Mouse (Mus musculus): ENCODE results near the gene Tmsb15b2. TPM values are rescaled to one million over a fixed set of nuclear protein-coding genes. Genes with fewer than 3 reads are reported as not detected.
"Not testable (repeated sequence)": the region's sequence is repeated elsewhere in the genome, so short reads cannot be mapped to it uniquely, and the experiment has no call there.

Tmsb15b2 gene
- 12.9 and 16.1 TPM in 2 replicates for polyA plus RNA-seq (2015; fragmentation: Nextera tagmentation; extraction: Ambion mirVana)

GRCm38 (mm10) chrX:136975397-136975796 lies at the start of gene Tmsb15b2:
Tmsb15b2 (minus strand) TSS chrX:136975497.
- not testable (repeated sequence) for H3K27ac ChIP-seq (ENCODE audit: low read depth); H3K27me3 ChIP-seq (ENCODE audit: insufficient read depth, low read length); DNase-seq; ATAC-seq; H3K9me3 ChIP-seq (ENCODE audit: low read length); H3K36me3 ChIP-seq (replicated peaks; ENCODE audit: insufficient read depth, low read length); H3K4me1 ChIP-seq (ENCODE audit: insufficient read depth); H3K9ac ChIP-seq (replicated peaks)
- peak within 1 kb of the TSS; percentile 36 for H3K4me3 ChIP-seq (ENCODE audit: low read depth, low read length)
- peak within 1 kb of the TSS; percentile 63 for H3K4me2 ChIP-seq (ENCODE audit: low read depth, low read length)
- 74% methylated on average over 6 of the region's 6 CpGs for WGBS (ENCODE audit: insufficient replicate concordance)

GRCm38 (mm10) chrX:137019310-137019709 lies 44.0 kb upstream of the Tmsb15b2 start:
- H3K36me3 ChIP-seq (replicated peaks; ENCODE audit: insufficient read depth, low read length): no peaks in the 10 kb centered on the region
- WGBS (ENCODE audit: insufficient replicate concordance): 10% methylated on average over 1 of the region's 1 CpGs
- DNase-seq (peak; percentile 56), ATAC-seq (no peak)
- TF ChIP-seq CTCF (IDR thresholded peaks at IDR 0.05; ENCODE audit: low read depth): peak; percentile 74
- TF ChIP-seq EP300 (IDR thresholded peaks at IDR 0.05; ENCODE audit: low read depth): no peak
- H3K4me2 ChIP-seq (ENCODE audit: low read depth, low read length): no peak overlapping the region
- H3K27me3 ChIP-seq (ENCODE audit: insufficient read depth, low read length): no peaks in the 10 kb centered on the region
- no peak overlapping the region for H3K4me3 ChIP-seq (ENCODE audit: low read depth, low read length)
- H3K9me3 ChIP-seq (ENCODE audit: low read length): no peaks in the 10 kb centered on the region
- H3K27ac ChIP-seq (ENCODE audit: low read depth): no peak overlapping the region
- no peaks in the 10 kb centered on the region for H3K4me1 ChIP-seq (ENCODE audit: insufficient read depth)
- H3K9ac ChIP-seq (replicated peaks): no peak overlapping the region

- DNase-seq (no peak), ATAC-seq (no peak)
- Histone ChIP-seq H3K4me3 (ENCODE audit: low read depth, low read length) (no peak overlapping the region), H3K9me3 (ENCODE audit: low read length) (no peaks in the 10 kb centered on the region), H3K27ac (ENCODE audit: low read depth) (no peak overlapping the region), H3K9ac (replicated peaks) (no peak overlapping the region), H3K4me2 (ENCODE audit: low read depth, low read length) (no peak overlapping the region), H3K4me1 (ENCODE audit: insufficient read depth) (no peaks in the 10 kb centered on the region), H3K36me3 (replicated peaks; ENCODE audit: insufficient read depth, low read length) (no peaks in the 10 kb centered on the region), H3K27me3 (ENCODE audit: insufficient read depth, low read length) (no peaks in the 10 kb centered on the region)
- 52% methylated on average over 1 of the region's 1 CpGs for WGBS (ENCODE audit: insufficient replicate concordance)
- TF ChIP-seq CTCF (IDR thresholded peaks at IDR 0.05; ENCODE audit: low read depth): no peak
- no peak for TF ChIP-seq EP300 (IDR thresholded peaks at IDR 0.05; ENCODE audit: low read depth)
Observed at GRCm38 (mm10) chrX:137017668-137018067, 42.4 kb upstream of the Tmsb15b2 start.

- ATAC-seq (no peak), DNase-seq (peak; percentile 34)
- no peaks in the 10 kb centered on the region for H3K36me3 ChIP-seq (replicated peaks; ENCODE audit: insufficient read depth, low read length)
- no peak overlapping the region for H3K4me2 ChIP-seq (ENCODE audit: low read depth, low read length)
- H3K27me3 ChIP-seq (ENCODE audit: insufficient read depth, low read length): no peaks in the 10 kb centered on the region
- no peak overlapping the region for H3K9ac ChIP-seq (replicated peaks)
- H3K4me1 ChIP-seq (ENCODE audit: insufficient read depth): no peaks in the 10 kb centered on the region
- WGBS (ENCODE audit: insufficient replicate concordance): 49% methylated on average over 6 of the region's 6 CpGs
- no peaks in the 10 kb centered on the region for H3K9me3 ChIP-seq (ENCODE audit: low read length)
- H3K27ac ChIP-seq (ENCODE audit: low read depth): no peak overlapping the region
- no peak overlapping the region for H3K4me3 ChIP-seq (ENCODE audit: low read depth, low read length)
- TF ChIP-seq CTCF (IDR thresholded peaks at IDR 0.05; ENCODE audit: low read depth): peak; percentile 67
- no peak for TF ChIP-seq EP300 (IDR thresholded peaks at IDR 0.05; ENCODE audit: low read depth)
Observed at GRCm38 (mm10) chrX:137015099-137015709, 39.9 kb upstream of the Tmsb15b2 start.

GRCm38 (mm10) chrX:136996256-136996655 lies 21.0 kb upstream of the Tmsb15b2 start:
- H3K9me3 ChIP-seq (ENCODE audit: low read length): no peaks in the 10 kb centered on the region
- H3K36me3 ChIP-seq (replicated peaks; ENCODE audit: insufficient read depth, low read length): no peaks in the 10 kb centered on the region
- no peak overlapping the region for H3K4me2 ChIP-seq (ENCODE audit: low read depth, low read length)
- DNase-seq: no peak
- H3K27ac ChIP-seq (ENCODE audit: low read depth): no peak overlapping the region
- H3K9ac ChIP-seq (replicated peaks): no peak overlapping the region
- TF ChIP-seq EP300 (IDR thresholded peaks at IDR 0.05; ENCODE audit: low read depth) (no peak), CTCF (IDR thresholded peaks at IDR 0.05; ENCODE audit: low read depth) (no peak)
- H3K4me3 ChIP-seq (ENCODE audit: low read depth, low read length): no peak overlapping the region
- 58% methylated on average over 2 of the region's 2 CpGs for WGBS (ENCODE audit: insufficient replicate concordance)
- no peaks in the 10 kb centered on the region for H3K4me1 ChIP-seq (ENCODE audit: insufficient read depth)
- no peak for ATAC-seq
- H3K27me3 ChIP-seq (ENCODE audit: insufficient read depth, low read length): peaks cover 17% of the 10 kb centered on the region

- ATAC-seq: no peak
- TF ChIP-seq EP300 (IDR thresholded peaks at IDR 0.05; ENCODE audit: low read depth) (no peak), CTCF (IDR thresholded peaks at IDR 0.05; ENCODE audit: low read depth) (no peak)
- Histone ChIP-seq H3K9me3 (ENCODE audit: low read length) (no peaks in the 10 kb centered on the region), H3K4me2 (ENCODE audit: low read depth, low read length) (no peak overlapping the region), H3K36me3 (replicated peaks; ENCODE audit: insufficient read depth, low read length) (no peaks in the 10 kb centered on the region), H3K27ac (ENCODE audit: low read depth) (no peak overlapping the region), H3K27me3 (ENCODE audit: insufficient read depth, low read length) (peaks cover 20% of the 10 kb centered on the region), H3K4me3 (ENCODE audit: low read depth, low read length) (no peak overlapping the region), H3K9ac (replicated peaks) (no peak overlapping the region), H3K4me1 (ENCODE audit: insufficient read depth) (no peaks in the 10 kb centered on the region)
- no peak for DNase-seq
- WGBS (ENCODE audit: insufficient replicate concordance): 53% methylated on average over 14 of the region's 14 CpGs
Observed at GRCm38 (mm10) chrX:136993641-136994040, 18.3 kb upstream of the Tmsb15b2 start.
